Mouse (Mus musculus) lung, postnatal 36 days (tissue): ENCODE data around the gene Oat.

ENCODE experiments used
- DNase-seq: peaks from one replicate; pipeline ENCODE4 v3.0.0; 2022; ENCODE audit warnings: mixed read lengths

Gene Oat

GRCm38 (mm10) chr7:132576116-132576650, at the start of gene Oat:
Gene Oat (minus strand): TSS chr7:132576398.
- peak; percentile 98 for DNase-seq

- no peak for DNase-seq
These were observed 48.0 kb upstream of the Oat start for GRCm38 (mm10) chr7:132624161-132624560.

GRCm38 (mm10) chr7:132619975-132620918, 44.0 kb upstream of the Oat start:
- DNase-seq = no peak

GRCm38 (mm10) chr7:132619549-132619948, 43.4 kb upstream of the Oat start:
- DNase-seq = no peak

- DNase-seq = no peak
These were observed 40.9 kb upstream of the Oat start for GRCm38 (mm10) chr7:132617021-132617564.

- no peak for DNase-seq
These were observed 40.2 kb upstream of the Oat start for GRCm38 (mm10) chr7:132616391-132616790.

- DNase-seq = peak; percentile 31
These were observed 39.1 kb upstream of the Oat start for GRCm38 (mm10) chr7:132615346-132615745.

- no peak for DNase-seq
These were observed 35.3 kb upstream of the Oat start for GRCm38 (mm10) chr7:132611530-132611929.

- DNase-seq = peak; percentile 87
These were observed 34.5 kb upstream of the Oat start, which contains the start of gene Lhpp for GRCm38 (mm10) chr7:132610468-132611318. Gene Lhpp (plus strand): TSS chr7:132610638.

- no peak for DNase-seq
These were observed 32.3 kb upstream of the Oat start for GRCm38 (mm10) chr7:132608316-132609020.

- DNase-seq = no peak
These were observed 29.5 kb upstream of the Oat start for GRCm38 (mm10) chr7:132605689-132606088.

GRCm38 (mm10) chr7:132604720-132605119, 28.5 kb upstream of the Oat start:
- DNase-seq = no peak

- no peak for DNase-seq
These were observed 24.7 kb upstream of the Oat start for GRCm38 (mm10) chr7:132600926-132601325.

- no peak for DNase-seq
These were observed 23.8 kb upstream of the Oat start for GRCm38 (mm10) chr7:132600026-132600425.

- DNase-seq = no peak
These were observed 23.1 kb upstream of the Oat start, which contains the start of gene Nkx1-2 for GRCm38 (mm10) chr7:132599071-132599975. Gene Nkx1-2 (minus strand): TSS chr7:132599637.

- DNase-seq = no peak
These were observed 21.2 kb upstream of the Oat start for GRCm38 (mm10) chr7:132597251-132598041.

- DNase-seq = no peak
These were observed 20.5 kb upstream of the Oat start for GRCm38 (mm10) chr7:132596557-132597250.

GRCm38 (mm10) chr7:132595787-132596186, 19.6 kb upstream of the Oat start:
- no peak for DNase-seq

- no peak for DNase-seq
These were observed 18.1 kb upstream of the Oat start for GRCm38 (mm10) chr7:132594325-132594724.

- no peak for DNase-seq
These were observed 17.6 kb upstream of the Oat start for GRCm38 (mm10) chr7:132593762-132594161.
